13 mouse cellular contexts compared by ENCODE assay signal in genomic region chr3:122565285-122565684, GRCm38 (mm10). TPM values are rescaled to one million over a fixed set of nuclear protein-coding genes. Genes with fewer than 3 reads are reported as not detected.
A peak's percentile ranks its signal among the peaks of the same experiment; 100 is the strongest.
DNase-seq lines count a peak whose midpoint lies in the region; ATAC-seq and TF ChIP-seq lines count a peak whose summit lies in the region.
"Had no signal": no experiment of that assay in that cellular context is flagged by ENCODE, and none has a peak within 500 bp of the region (broad histone marks: within the 10 kb centered on the region; RNA-seq: fewer than 3 reads in every experiment).

No protein-coding gene starts in this region.

- 11% methylated on average over 7 of the region's 7 CpGs for whole genome bisulfite sequencing in stomach, postnatal 0 days

- H3K9ac ChIP-seq in stomach, postnatal 0 days (ENCODE audit: low read length): no peak overlapping the region
- H3K9ac ChIP-seq: forebrain, postnatal 0 days; hindbrain, embryonic 15.5 days; liver, embryonic 15.5 days had no signal

- H3K9me3 ChIP-seq in stomach, postnatal 0 days (ENCODE audit: control insufficient read depth, low read length): no peaks in the 10 kb centered on the region
- H3K9me3 ChIP-seq: hindbrain, embryonic 15.5 days; liver, embryonic 15.5 days had no signal

- TF ChIP-seq CTCF in stomach, postnatal 0 days (IDR thresholded peaks at IDR 0.05; ENCODE audit: low read depth): no peak

- peak; percentile 46 for DNase-seq in adrenal gland, postnatal 10 days
- no peak for DNase-seq in adrenal gland, adult 8-10 months
- DNase-seq in kidney, postnatal 36 days: peak; percentile 29 to 35
- no peak for DNase-seq in kidney, adult 9 months
- peak; percentile 73 for DNase-seq in lung, adult 18-20 months
- peak; percentile 75 for DNase-seq in stomach, postnatal 0 days (ENCODE audit: low spot score)
- no peak for DNase-seq in cerebellum, adult 11 months
- DNase-seq in layer of hippocampus, postnatal 25 days (ENCODE audit: extremely low spot score in 1 of 2, low spot score in 1 of 2): no peak
- DNase-seq: cerebellum, adult 2 months; forebrain, postnatal 0 days had no signal

- H3K27ac ChIP-seq in stomach, postnatal 0 days (replicated peaks): no peak overlapping the region; the same call in 1 of the 2 replicates
- H3K27ac ChIP-seq: hindbrain, embryonic 15.5 days; liver, embryonic 15.5 days had no signal

- peaks cover 3% of the 10 kb centered on the region; the same call in 1 of the 2 replicates for H3K4me1 ChIP-seq in stomach, postnatal 0 days (replicated peaks; ENCODE audit: control insufficient read depth, insufficient read depth)
- H3K4me1 ChIP-seq: hindbrain, embryonic 15.5 days had no signal

- ATAC-seq in stomach, postnatal 0 days (ENCODE audit: low FRiP score, low TSS enrichment): peak; percentile 94
- ATAC-seq: forebrain, postnatal 0 days; midbrain, embryonic 16.5 days had no signal

- no peak for TF ChIP-seq EP300 in stomach, postnatal 0 days (optimal IDR thresholded peaks at IDR 0.05)

- no peak overlapping the region for H3K4me3 ChIP-seq in stomach, postnatal 0 days (ENCODE audit: low read depth, low read length)
- H3K4me3 ChIP-seq: hindbrain, embryonic 15.5 days; liver, embryonic 15.5 days had no signal

- 0 out of 2 replicates have a peak, but pooled peaks cover 4% of the 10 kb centered on the region for H3K36me3 ChIP-seq in stomach, postnatal 0 days (ENCODE audit: control insufficient read depth, insufficient read depth, low read length)
- H3K36me3 ChIP-seq: liver, embryonic 15.5 days had no signal

- no peaks in the 10 kb centered on the region for H3K27me3 ChIP-seq in stomach, postnatal 0 days (ENCODE audit: control insufficient read depth, insufficient read depth, low read length)
- H3K27me3 ChIP-seq: hindbrain, embryonic 15.5 days; liver, embryonic 15.5 days had no signal

- H3K4me2 ChIP-seq in stomach, postnatal 0 days (replicated peaks; ENCODE audit: low read depth): no peak overlapping the region
- H3K4me2 ChIP-seq: hindbrain, embryonic 15.5 days; liver, embryonic 15.5 days had no signal

RNA-seq across cellular contexts. Expression of gene Fnbp1l, which starts 54.2 kb away (rescaled TPM):
- 10 to 100 TPM; 26.4 to 29.3 TPM for total RNA-seq in adrenal gland, postnatal 10 days (2021)
- total RNA-seq in adrenal gland, adult 8-10 months (2022): 10 to 100 TPM; 14.5 to 32.5 (median 22.5) TPM
- polyA plus RNA-seq in stomach, postnatal 0 days (2015; fragmentation: Nextera tagmentation; extraction: Ambion mirVana): 20.0 and 20.8 TPM in 2 replicates
- total RNA-seq in layer of hippocampus, postnatal 25 days (2021): 10 to 100 TPM; 32.5 to 33.9 TPM

Comparison
In these comparisons a context has a peak if more than half of its experiments do, and no peak if none do; other contexts are left out.
1. DNase-seq: peak in adrenal gland, postnatal 10 days (single experiment), kidney, postnatal 36 days (2 of 2), lung, adult 18-20 months (2 of 2) and stomach, postnatal 0 days (single experiment); none in adrenal gland, adult 8-10 months (single experiment), kidney, adult 9 months (single experiment), cerebellum, adult 11 months (single experiment) and layer of hippocampus, postnatal 25 days (0 of 2).